Mouse (Mus musculus): ENCODE measurements around the gene Osbpl7. TPM values are rescaled to one million over a fixed set of nuclear protein-coding genes. Genes with fewer than 3 reads are reported as not detected.

The Osbpl7 gene
- total and polyA plus RNA-seq, 3 experiments = 7.4 to 24.4 (median 17.6) TPM

DNA sequence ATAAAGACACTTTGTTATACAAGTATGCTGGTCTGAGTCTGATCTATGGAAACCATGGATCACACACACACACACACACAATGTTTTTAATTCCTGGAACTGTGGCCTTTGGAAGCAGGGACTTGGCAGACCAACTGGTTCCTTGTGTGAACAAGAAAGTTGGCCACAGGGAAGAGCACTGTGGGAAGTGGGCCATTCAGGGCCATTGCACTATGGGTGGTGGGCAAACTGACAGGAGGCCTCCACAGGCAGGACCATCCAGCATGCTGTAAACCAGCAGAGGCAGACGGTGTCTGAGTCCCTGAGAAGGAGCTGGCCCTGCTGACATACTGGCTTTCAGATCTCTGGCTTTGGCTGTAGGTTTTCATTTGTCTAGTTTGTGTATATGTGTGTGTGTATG lies 18.9 kb downstream of the Osbpl7 start:
- H3K4me3 ChIP-seq (replicated peaks in 1 of 3; ENCODE audit: low read depth in 2 of 3, low read length in 2 of 3, poor library complexity in 1 of 3) = no peak overlapping the region
- dilution Hi-C loops (cut with MboI; ENCODE audit: extremely low pct_ligation_motif_present, extremely low pct_unique_long_range_greater_than_20kb, low sequenced_read_pairs) = no loop called here
- no peaks in the 10 kb centered on the region for H3K79me2 ChIP-seq (replicated peaks; ENCODE audit: control insufficient read depth, extremely low read depth, insufficient read depth, poor library complexity, severe bottlenecking)
- no peak overlapping the region for H3K9ac ChIP-seq (ENCODE audit: insufficient read depth, low read depth)
- peaks cover 36 to 62% of the 10 kb centered on the region in 2 experiments for H3K36me3 ChIP-seq (replicated peaks in 1 of 2; ENCODE audit: control insufficient read depth in 1 of 2, insufficient read depth in 1 of 2, low read length in 1 of 2)
- TF ChIP-seq MEF2A (IDR thresholded peaks at IDR 0.05; ENCODE audit: borderline replicate concordance, low read depth, low read length) = no peak
- TF ChIP-seq CHD1 (IDR thresholded peaks at IDR 0.05; ENCODE audit: low read depth, low read length) = no peak
- TF ChIP-seq MYC (IDR thresholded peaks at IDR 0.05; ENCODE audit: low read depth, low read length) = no peak
- TF ChIP-seq ZC3H11A (IDR thresholded peaks at IDR 0.05; ENCODE audit: low read depth, low read length) = no peak
- TF ChIP-seq E2F4 (IDR thresholded peaks at IDR 0.05; ENCODE audit: insufficient replicate concordance, low read depth, low read length) = no peak
- no peak for TF ChIP-seq NRF1 (IDR thresholded peaks at IDR 0.05; ENCODE audit: low read depth, low read length)
- no peak for TF ChIP-seq POLR2A (IDR thresholded peaks at IDR 0.05; ENCODE audit: low read depth, low read length)
- TF ChIP-seq IRF4 (IDR thresholded peaks at IDR 0.05; ENCODE audit: low read depth, low read length) = no peak
- no peak for TF ChIP-seq RCOR1 (conservative IDR thresholded peaks at IDR 0.05; ENCODE audit: low read depth, low read length)
- no peak for TF ChIP-seq POLR2AphosphoS2 (IDR thresholded peaks at IDR 0.05; ENCODE audit: low read depth, low read length)
- no peak for TF ChIP-seq ZKSCAN1 (IDR thresholded peaks at IDR 0.05; ENCODE audit: borderline replicate concordance, low read depth, low read length)
- TF ChIP-seq ZNF384 (IDR thresholded peaks at IDR 0.05; ENCODE audit: low read depth, low read length) = no peak
- TF ChIP-seq MXI1 (IDR thresholded peaks at IDR 0.05; ENCODE audit: low read depth, low read length) = no peak
- no peak for TF ChIP-seq USF2 (conservative IDR thresholded peaks at IDR 0.05; ENCODE audit: low read depth, low read length)
- TF ChIP-seq JUND (conservative IDR thresholded peaks at IDR 0.05; ENCODE audit: low read depth, low read length) = no peak
- no peak for TF ChIP-seq GABPA (IDR thresholded peaks at IDR 0.05; ENCODE audit: insufficient replicate concordance, low read depth, low read length)
- TF ChIP-seq SMC3 (IDR thresholded peaks at IDR 0.05; ENCODE audit: low read depth, low read length) = no peak
- H3K27me3 ChIP-seq (replicated peaks) = no peaks in the 10 kb centered on the region
- in situ Hi-C loops (cut with MboI; ENCODE audit: low pct_ligation_motif_present, low pct_unique_long_range_greater_than_20kb, low sequenced_read_pairs) = loop anchor here (5.0 kb wide), 1 partner anchor 93 kb away; no protein-coding TSS in a partner anchor
- DNase-seq (ENCODE audit: extremely low read depth) = no peak
- H3K27ac ChIP-seq (ENCODE audit: insufficient read depth, low read depth) = no peak overlapping the region
- no peaks in the 10 kb centered on the region for H3K9me3 ChIP-seq (replicated peaks; ENCODE audit: low read length)
- no peak overlapping the region for H3K4me2 ChIP-seq (ENCODE audit: insufficient read depth, low read depth, poor library complexity, severe bottlenecking)
- H3K4me1 ChIP-seq (ENCODE audit: control insufficient read depth in 1 of 2, insufficient read depth in 2 of 2) = no peaks in the 10 kb centered on the region

DNA sequence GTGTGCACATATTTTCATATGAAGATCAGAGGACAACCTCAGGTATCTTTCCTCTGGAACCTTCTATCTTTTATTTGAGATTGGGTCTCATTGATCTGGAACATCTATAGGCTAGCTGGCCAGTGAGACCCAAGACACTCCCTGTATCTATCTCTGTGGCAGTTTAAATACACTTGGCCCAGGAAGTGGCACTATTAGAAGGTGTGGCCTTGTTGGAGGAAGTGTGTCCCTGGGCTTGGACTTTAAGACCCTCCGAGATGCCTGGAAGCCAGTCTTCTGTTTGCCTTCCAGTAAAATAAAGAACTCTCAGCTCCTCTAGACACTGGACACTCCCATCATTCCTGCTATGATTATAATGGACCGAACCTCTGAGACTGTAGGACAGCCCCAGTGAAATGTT lies 19.3 kb downstream of the Osbpl7 start:
- DNase-seq (ENCODE audit: extremely low read depth) = no peak
- H3K4me3 ChIP-seq (replicated peaks in 1 of 3; ENCODE audit: low read depth in 2 of 3, low read length in 2 of 3, poor library complexity in 1 of 3) = no peak overlapping the region
- dilution Hi-C loops (cut with MboI; ENCODE audit: extremely low pct_ligation_motif_present, extremely low pct_unique_long_range_greater_than_20kb, low sequenced_read_pairs) (no loop called here), in situ Hi-C loops (cut with MboI; ENCODE audit: low pct_ligation_motif_present, low pct_unique_long_range_greater_than_20kb, low sequenced_read_pairs) (loop anchor here (5.0 kb wide), 1 partner anchor 93 kb away; no protein-coding TSS in a partner anchor)
- peaks cover 36 to 60% of the 10 kb centered on the region in 2 experiments for H3K36me3 ChIP-seq (replicated peaks in 1 of 2; ENCODE audit: control insufficient read depth in 1 of 2, insufficient read depth in 1 of 2, low read length in 1 of 2)
- no peaks in the 10 kb centered on the region for H3K79me2 ChIP-seq (replicated peaks; ENCODE audit: control insufficient read depth, extremely low read depth, insufficient read depth, poor library complexity, severe bottlenecking)
- no peaks in the 10 kb centered on the region for H3K4me1 ChIP-seq (ENCODE audit: control insufficient read depth in 1 of 2, insufficient read depth in 2 of 2)
- H3K9ac ChIP-seq (ENCODE audit: insufficient read depth, low read depth) = no peak overlapping the region
- no peaks in the 10 kb centered on the region for H3K9me3 ChIP-seq (replicated peaks; ENCODE audit: low read length)
- H3K4me2 ChIP-seq (ENCODE audit: insufficient read depth, low read depth, poor library complexity, severe bottlenecking) = no peak overlapping the region
- no peaks in the 10 kb centered on the region for H3K27me3 ChIP-seq (replicated peaks)
- TF ChIP-seq EP300 (IDR thresholded peaks at IDR 0.05; ENCODE audit: low read length) = no peak
- TF ChIP-seq CTCF (conservative IDR thresholded peaks at IDR 0.05 in 1 of 2, IDR thresholded peaks at IDR 0.05 in 1 of 2; ENCODE audit: low read depth in 2 of 2, low read length in 2 of 2) = no peak
- no peak for TF ChIP-seq SIN3A (IDR thresholded peaks at IDR 0.05; ENCODE audit: low read length)
- no peak for TF ChIP-seq NELFE (IDR thresholded peaks at IDR 0.05; ENCODE audit: low read depth, low read length)
- TF ChIP-seq USF1 (IDR thresholded peaks at IDR 0.05; ENCODE audit: low read depth, low read length) = no peak
- TF ChIP-seq ZMIZ1 (IDR thresholded peaks at IDR 0.05; ENCODE audit: low read depth, low read length) = no peak
- no peak for TF ChIP-seq USF2 (conservative IDR thresholded peaks at IDR 0.05; ENCODE audit: low read depth, low read length)
- TF ChIP-seq ETS1 (conservative IDR thresholded peaks at IDR 0.05; ENCODE audit: low read depth, low read length) = no peak
- no peak for TF ChIP-seq SMC3 (IDR thresholded peaks at IDR 0.05; ENCODE audit: low read depth, low read length)
- no peak for TF ChIP-seq BHLHE40 (IDR thresholded peaks at IDR 0.05; ENCODE audit: low read depth, low read length)
- no peak overlapping the region for H3K27ac ChIP-seq (ENCODE audit: insufficient read depth, low read depth)

All from CH12.LX (cell line).